Mouse (Mus musculus) ES-Bruce4 (cell line): ENCODE results near the gene 1110004F10Rik. TPM values are rescaled to one million over a fixed set of nuclear protein-coding genes. Genes with fewer than 3 reads are reported as not detected.
A peak's percentile ranks its signal among the peaks of the same experiment; 100 is the strongest.

Source experiments
- H3K27ac ChIP-seq: 2 replicates; pipeline ENCODE4 v1.5.1; 2012; ENCODE audit warnings: low read length, inconsistent platforms; ENCODE audit not compliant: insufficient read depth
- H3K27me3 ChIP-seq: 2 replicates; pipeline ENCODE4 v1.6.1; 2012; ENCODE audit warnings: mild to moderate bottlenecking, low read length, inconsistent platforms; ENCODE audit not compliant: control insufficient read depth, poor library complexity, insufficient read depth, severe bottlenecking
- H3K36me3 ChIP-seq: 2 replicates; pipeline ENCODE4 v1.6.1; 2012; ENCODE audit warnings: inconsistent platforms, mild to moderate bottlenecking, low read length, moderate library complexity; ENCODE audit not compliant: control insufficient read depth, poor library complexity, insufficient read depth, severe bottlenecking
- H3K4me1 ChIP-seq: one replicate; pipeline ENCODE4 v1.8.1; 2011; ENCODE audit warnings: low read length; ENCODE audit not compliant: control insufficient read depth, insufficient read depth
- H3K4me3 ChIP-seq: 2 replicates; pipeline ENCODE4 v1.5.1; 2011; ENCODE audit warnings: low read depth, mild to moderate bottlenecking, low read length
- H3K9ac ChIP-seq: 2 replicates; pipeline ENCODE4 v1.6.1; 2012; ENCODE audit warnings: low read depth, mild to moderate bottlenecking, inconsistent platforms; ENCODE audit not compliant: poor library complexity, severe bottlenecking
- H3K9me3 ChIP-seq: replicated peaks from 2 replicates; pipeline ENCODE4 v1.6.1; 2012; ENCODE audit warnings: mild to moderate bottlenecking, low read length, inconsistent platforms; ENCODE audit not compliant: control insufficient read depth, poor library complexity, insufficient read depth, severe bottlenecking
- CTCF ChIP-seq: IDR thresholded peaks from one replicate; pipeline ENCODE4 v1.8.1; 2011; ENCODE audit warnings: low read depth, low read length
- EP300 ChIP-seq: IDR thresholded peaks from 2 replicates; pipeline ENCODE4 v1.6.1; 2011; ENCODE audit warnings: low read depth, low read length; ENCODE audit not compliant: insufficient read depth
- POLR2A ChIP-seq: IDR thresholded peaks from one replicate; pipeline ENCODE4 v1.8.1; 2011; ENCODE audit warnings: low read length; ENCODE audit not compliant: insufficient read depth
- polyA plus RNA-seq: library from polyadenylated mRNA; stranded (reverse); fragments of >200 nt; gene quantifications from 2 replicates; pipeline ENCODE4 v1.2.4, GENCODE M21; 2011; ENCODE audit warnings: low read depth; ENCODE audit not compliant: missing spikeins, insufficient read depth, insufficient read length

The 1110004F10Rik gene
- polyA plus RNA-seq, 1 experiment, result 119 TPM

GRCm38 (mm10) chr7:116031718-116032595, 7.2 kb upstream of the 1110004F10Rik start:
- H3K36me3 ChIP-seq, result no peaks in the 10 kb centered on the region

GRCm38 (mm10) chr7:116032596-116033307, 6.4 kb upstream of the 1110004F10Rik start:
- Histone ChIP-seq H3K4me1 (no peaks in the 10 kb centered on the region), H3K27ac (no peak overlapping the region), H3K9ac (0 out of 2 replicates have a peak overlapping the region, but pooled peaks have one; percentile 33), H3K36me3 (no peaks in the 10 kb centered on the region), H3K27me3 (peaks cover 43% of the 10 kb centered on the region), H3K9me3 (no peaks in the 10 kb centered on the region), H3K4me3 (peak overlapping the region; percentile 43)
- TF ChIP-seq POLR2A, result no peak
- peak; percentile 31 for TF ChIP-seq CTCF
- no peak for TF ChIP-seq EP300

More at GRCm38 (mm10) chr7:116031718-116032595, 7.2 kb upstream of the 1110004F10Rik start:
- Histone ChIP-seq H3K4me1 (no peaks in the 10 kb centered on the region), H3K27ac (no peak overlapping the region), H3K9me3 (no peaks in the 10 kb centered on the region), H3K4me3 (peak overlapping the region; percentile 42), H3K9ac (peak overlapping the region; percentile 33), H3K27me3 (peaks cover 40% of the 10 kb centered on the region)
- no peak for TF ChIP-seq POLR2A
- TF ChIP-seq CTCF, result no peak

GRCm38 (mm10) chr7:116033371-116034241, 5.6 kb upstream of the 1110004F10Rik start:
- Histone ChIP-seq H3K27ac (no peak overlapping the region), H3K27me3 (peaks cover 46% of the 10 kb centered on the region), H3K36me3 (no peaks in the 10 kb centered on the region), H3K9ac (peak overlapping the region; percentile 48), H3K4me1 (no peaks in the 10 kb centered on the region), H3K4me3 (peak overlapping the region; percentile 43), H3K9me3 (no peaks in the 10 kb centered on the region)
- TF ChIP-seq CTCF, result no peak
- TF ChIP-seq POLR2A, result no peak
- no peak for TF ChIP-seq EP300

- Histone ChIP-seq H3K27ac (no peak overlapping the region), H3K4me3 (peak overlapping the region; percentile 43), H3K36me3 (no peaks in the 10 kb centered on the region), H3K4me1 (peaks cover 2% of the 10 kb centered on the region), H3K9ac (peak overlapping the region; percentile 48), H3K9me3 (no peaks in the 10 kb centered on the region), H3K27me3 (peaks cover 50% of the 10 kb centered on the region)
- TF ChIP-seq EP300, result no peak
These were observed 4.9 kb upstream of the 1110004F10Rik start for GRCm38 (mm10) chr7:116034282-116034758.

GRCm38 (mm10) chr7:116035504-116035903, 3.7 kb upstream of the 1110004F10Rik start:
- peaks cover 2% of the 10 kb centered on the region for H3K4me1 ChIP-seq
- no peak for TF ChIP-seq EP300
- TF ChIP-seq POLR2A, result no peak
- TF ChIP-seq CTCF, result no peak
- H3K9me3 ChIP-seq, result no peaks in the 10 kb centered on the region
- H3K4me3 ChIP-seq, result no peak overlapping the region
- H3K27me3 ChIP-seq, result peaks cover 50% of the 10 kb centered on the region
- H3K27ac ChIP-seq, result no peak overlapping the region
- H3K9ac ChIP-seq, result no peak overlapping the region
- H3K36me3 ChIP-seq, result no peaks in the 10 kb centered on the region
